ENCODE assay signal across 17 mouse cellular contexts in genomic region chr15:91443449-91443848, GRCm38 (mm10).
"Had no signal": no experiment of that assay in that cellular context is flagged by ENCODE, and none has a peak within 500 bp of the region (broad histone marks: within the 10 kb centered on the region; RNA-seq: fewer than 3 reads in every experiment).

No protein-coding gene starts in this region.

- H3K27me3 ChIP-seq: limb, embryonic 15.5 days; liver, embryonic 12.5 days; megakaryocyte, embryonic 14.5 days; midbrain, embryonic 15.5 days; neural tube, embryonic 12.5 days; stomach, embryonic 15.5 days had no signal

- H3K4me2 ChIP-seq: limb, embryonic 15.5 days; liver, embryonic 12.5 days; lung, embryonic 14.5 days; midbrain, embryonic 11.5 days; midbrain, embryonic 15.5 days; neural tube, embryonic 12.5 days; stomach, embryonic 15.5 days had no signal

- H3K4me3 ChIP-seq: limb, embryonic 15.5 days; liver, embryonic 12.5 days; megakaryocyte, embryonic 14.5 days; midbrain, embryonic 15.5 days; neural tube, embryonic 12.5 days; stomach, embryonic 15.5 days had no signal

- H3K4me1 ChIP-seq: limb, embryonic 15.5 days; liver, embryonic 12.5 days; megakaryocyte, embryonic 14.5 days; midbrain, embryonic 15.5 days; neural tube, embryonic 12.5 days; stomach, embryonic 15.5 days had no signal

- H3K9me3 ChIP-seq: limb, embryonic 15.5 days; liver, embryonic 12.5 days; midbrain, embryonic 15.5 days; neural tube, embryonic 12.5 days; stomach, embryonic 15.5 days had no signal

- H3K36me3 ChIP-seq: limb, embryonic 15.5 days; liver, embryonic 12.5 days; midbrain, embryonic 15.5 days; neural tube, embryonic 12.5 days; stomach, embryonic 15.5 days had no signal

- H3K27ac ChIP-seq: kidney, postnatal 0 days; limb, embryonic 15.5 days; liver, embryonic 12.5 days; macrophage; midbrain, embryonic 15.5 days; neural tube, embryonic 12.5 days; stomach, embryonic 15.5 days had no signal

- ATAC-seq: liver, embryonic 12.5 days; midbrain, embryonic 15.5 days had no signal

- H3K9ac ChIP-seq: limb, embryonic 15.5 days; liver, embryonic 12.5 days; lung, embryonic 14.5 days; midbrain, embryonic 15.5 days; neural tube, embryonic 12.5 days; stomach, embryonic 15.5 days had no signal

- DNase-seq: kidney, adult 8-10 months; kidney, postnatal 36 days; layer of hippocampus, adult 9-11 months; layer of hippocampus, postnatal 36 days; lung, embryonic 14.5 days; lung, postnatal 14 days; right cerebral cortex, postnatal 14 days; thymus, postnatal 36 days had no signal
